Mouse (Mus musculus) midbrain, embryonic 13.5 days (tissue): ENCODE results near the gene Man1c1. TPM values are rescaled to one million over a fixed set of nuclear protein-coding genes. Genes with fewer than 3 reads are reported as not detected.

Experiments used
- ATAC-seq: fragments of 200-750 bp; cut with Nextera tagmentation; 2 replicates; pipeline ENCODE4 v1.8.0; 2017; ENCODE audit warnings: mild to moderate bottlenecking, moderate TSS enrichment, moderate library complexity
- H3K27ac ChIP-seq: fragments of 300-500 bp; sonication (generic); 2 replicates; pipeline ENCODE4 v1.5.1; 2015; ENCODE audit warnings: inconsistent platforms, mild to moderate bottlenecking, moderate library complexity
- H3K27me3 ChIP-seq: fragments of 300-500 bp; sonication (generic); 2 replicates; pipeline ENCODE4 v1.6.1; 2015; ENCODE audit warnings: mild to moderate bottlenecking, inconsistent platforms
- H3K36me3 ChIP-seq: fragments of 300-500 bp; sonication (generic); 2 replicates; pipeline ENCODE4 v1.6.1; 2015; ENCODE audit warnings: mild to moderate bottlenecking, inconsistent platforms
- H3K4me1 ChIP-seq: fragments of 300-500 bp; sonication (generic); replicated peaks from 2 replicates; pipeline ENCODE4 v1.6.1; 2015; ENCODE audit warnings: inconsistent platforms
- H3K4me2 ChIP-seq: fragments of 300-500 bp; sonication (generic); replicated peaks from 2 replicates; pipeline ENCODE4 v1.6.1; 2015; ENCODE audit warnings: moderate library complexity, mild to moderate bottlenecking, inconsistent platforms
- H3K4me3 ChIP-seq: fragments of 300-500 bp; sonication (generic); replicated peaks from 2 replicates; pipeline ENCODE4 v1.5.1; 2015; ENCODE audit warnings: mild to moderate bottlenecking, inconsistent platforms
- H3K9ac ChIP-seq: fragments of 300-500 bp; sonication (generic); replicated peaks from 2 replicates; pipeline ENCODE4 v1.6.1; 2015; ENCODE audit warnings: mild to moderate bottlenecking, inconsistent platforms
- H3K9me3 ChIP-seq: fragments of 300-500 bp; sonication (generic); 2 replicates; pipeline ENCODE4 v1.6.1; 2016; ENCODE audit warnings: mild to moderate bottlenecking, inconsistent platforms
- WGBS: fragments of 180-500 bp; shearing (Covaris S2); methylation state at CpG from one replicate; pipeline ENCODE4 v1.1.7; 2015; 5-methylcytosine and 5-hydroxymethylcytosine counted together
- polyA plus RNA-seq: library from polyadenylated mRNA; unstranded; fragments of >200 nt; fragmentation: Nextera tagmentation; extraction: Ambion mirVana; gene quantifications from 2 replicates; pipeline ENCODE4 v1.2.1, GENCODE M21; 2015

Man1c1 gene
- polyA plus RNA-seq, 1 experiment from 2014 or later: 2.4 TPM

GRCm38 (mm10) chr4:134671660-134672173, 32.4 kb downstream of the Man1c1 start:
- Histone ChIP-seq H3K27me3 (no peaks in the 10 kb centered on the region), H3K36me3 (no peaks in the 10 kb centered on the region), H3K9me3 (no peaks in the 10 kb centered on the region), H3K4me1 (peaks cover 26% of the 10 kb centered on the region), H3K4me3 (no peak overlapping the region), H3K27ac (no peak overlapping the region), H3K9ac (no peak overlapping the region), H3K4me2 (no peak overlapping the region)
- ATAC-seq: no peak
- 85% methylated on average over 16 of the region's 16 CpGs for WGBS

GRCm38 (mm10) chr4:134669742-134670354, 34.2 kb downstream of the Man1c1 start:
- no peak overlapping the region for H3K4me3 ChIP-seq
- no peaks in the 10 kb centered on the region for H3K9me3 ChIP-seq
- H3K27me3 ChIP-seq: no peaks in the 10 kb centered on the region
- peaks cover 17% of the 10 kb centered on the region for H3K4me1 ChIP-seq
- H3K36me3 ChIP-seq: no peaks in the 10 kb centered on the region
- no peak overlapping the region for H3K27ac ChIP-seq
- H3K9ac ChIP-seq: no peak overlapping the region
- no peak overlapping the region for H3K4me2 ChIP-seq
- 69% methylated on average over 17 of the region's 17 CpGs for WGBS
- ATAC-seq: no peak

- no peak overlapping the region for H3K4me2 ChIP-seq
- no peaks in the 10 kb centered on the region for H3K27me3 ChIP-seq
- H3K9me3 ChIP-seq: no peaks in the 10 kb centered on the region
- H3K4me1 ChIP-seq: peaks cover 17% of the 10 kb centered on the region
- 70% methylated on average over 12 of the region's 12 CpGs for WGBS
- no peak overlapping the region for H3K9ac ChIP-seq
- no peak overlapping the region for H3K27ac ChIP-seq
- H3K4me3 ChIP-seq: no peak overlapping the region
- H3K36me3 ChIP-seq: no peaks in the 10 kb centered on the region
- no peak for ATAC-seq
Measured at GRCm38 (mm10) chr4:134668355-134669028, 35.6 kb downstream of the Man1c1 start.

GRCm38 (mm10) chr4:134666391-134666790, 37.7 kb downstream of the Man1c1 start:
- WGBS: 93% methylated on average over 19 of the region's 19 CpGs
- H3K9me3 ChIP-seq: no peaks in the 10 kb centered on the region
- no peak overlapping the region for H3K4me3 ChIP-seq
- H3K4me1 ChIP-seq: peaks cover 38% of the 10 kb centered on the region
- H3K27ac ChIP-seq: no peak overlapping the region
- no peak for ATAC-seq
- H3K27me3 ChIP-seq: no peaks in the 10 kb centered on the region
- no peaks in the 10 kb centered on the region for H3K36me3 ChIP-seq
- no peak overlapping the region for H3K4me2 ChIP-seq
- H3K9ac ChIP-seq: no peak overlapping the region

GRCm38 (mm10) chr4:134663052-134663451, 41.0 kb downstream of the Man1c1 start:
- no peak overlapping the region for H3K9ac ChIP-seq
- no peaks in the 10 kb centered on the region for H3K9me3 ChIP-seq
- no peaks in the 10 kb centered on the region for H3K27me3 ChIP-seq
- H3K4me2 ChIP-seq: no peak overlapping the region
- peaks cover 44% of the 10 kb centered on the region for H3K4me1 ChIP-seq
- H3K36me3 ChIP-seq: no peaks in the 10 kb centered on the region
- 54% methylated on average over 10 of the region's 10 CpGs for WGBS
- ATAC-seq: no peak
- no peak overlapping the region for H3K4me3 ChIP-seq
- H3K27ac ChIP-seq: no peak overlapping the region; the same call in 1 of the 2 replicates

- Histone ChIP-seq H3K36me3 (no peaks in the 10 kb centered on the region), H3K4me1 (peaks cover 62% of the 10 kb centered on the region), H3K27me3 (no peaks in the 10 kb centered on the region)
Measured at GRCm38 (mm10) chr4:134660630-134661183, 43.4 kb downstream of the Man1c1 start.

GRCm38 (mm10) chr4:134659354-134660301, 44.5 kb downstream of the Man1c1 start:
- H3K36me3 ChIP-seq: no peaks in the 10 kb centered on the region
- H3K4me2 ChIP-seq: peak overlapping the region; percentile 45
- WGBS: 6% methylated on average over 27 of the region's 27 CpGs
- peaks cover 62% of the 10 kb centered on the region for H3K4me1 ChIP-seq
- peak; percentile 51 for ATAC-seq
- peak overlapping the region; percentile 60; the same call in 1 of the 2 replicates for H3K9ac ChIP-seq
- H3K27ac ChIP-seq: peak overlapping the region; percentile 71
- H3K4me3 ChIP-seq: peak overlapping the region; percentile 27; the same call in 1 of the 2 replicates
- no peaks in the 10 kb centered on the region for H3K27me3 ChIP-seq
- no peaks in the 10 kb centered on the region for H3K9me3 ChIP-seq

More at GRCm38 (mm10) chr4:134660630-134661183, 43.4 kb downstream of the Man1c1 start:
- H3K27ac ChIP-seq: peak overlapping the region; percentile 71
- peak; percentile 24 for ATAC-seq
- peak overlapping the region; percentile 45 for H3K4me2 ChIP-seq
- H3K9me3 ChIP-seq: no peaks in the 10 kb centered on the region
- 19% methylated on average over 18 of the region's 18 CpGs for WGBS
- 0 out of 2 replicates have a peak overlapping the region, but pooled peaks have one; percentile 15 for H3K9ac ChIP-seq
- no peak overlapping the region; the same call in 1 of the 2 replicates for H3K4me3 ChIP-seq

GRCm38 (mm10) chr4:134657473-134657872, 46.6 kb downstream of the Man1c1 start:
- H3K36me3 ChIP-seq: no peaks in the 10 kb centered on the region
- H3K9ac ChIP-seq: no peak overlapping the region; the same call in 1 of the 2 replicates
- H3K27me3 ChIP-seq: no peaks in the 10 kb centered on the region
- 44% methylated on average over 5 of the region's 5 CpGs for WGBS
- ATAC-seq: no peak
- H3K9me3 ChIP-seq: no peaks in the 10 kb centered on the region
- H3K4me2 ChIP-seq: no peak overlapping the region
- no peak overlapping the region for H3K4me3 ChIP-seq
- peaks cover 53% of the 10 kb centered on the region for H3K4me1 ChIP-seq
- H3K27ac ChIP-seq: 0 out of 2 replicates have a peak overlapping the region, but pooled peaks have one; percentile 10

- Histone ChIP-seq H3K4me3 (no peak overlapping the region), H3K27me3 (no peaks in the 10 kb centered on the region), H3K36me3 (no peaks in the 10 kb centered on the region), H3K4me1 (peaks cover 26% of the 10 kb centered on the region), H3K27ac (no peak overlapping the region), H3K4me2 (no peak overlapping the region), H3K9ac (no peak overlapping the region), H3K9me3 (no peaks in the 10 kb centered on the region)
- no peak for ATAC-seq
- WGBS: 87% methylated on average over 6 of the region's 6 CpGs
Measured at GRCm38 (mm10) chr4:134654391-134654790, 49.7 kb downstream of the Man1c1 start.

- Histone ChIP-seq H3K4me1 (peaks cover 21% of the 10 kb centered on the region), H3K4me3 (no peak overlapping the region), H3K4me2 (no peak overlapping the region), H3K36me3 (no peaks in the 10 kb centered on the region), H3K27me3 (no peaks in the 10 kb centered on the region), H3K9me3 (no peaks in the 10 kb centered on the region), H3K27ac (no peak overlapping the region), H3K9ac (no peak overlapping the region)
- WGBS: 57% methylated on average over 4 of the region's 4 CpGs
- ATAC-seq: no peak
Measured at GRCm38 (mm10) chr4:134652720-134653119, 51.4 kb downstream of the Man1c1 start.

GRCm38 (mm10) chr4:134652151-134652550, 51.9 kb downstream of the Man1c1 start:
- H3K4me3 ChIP-seq: no peak overlapping the region
- H3K36me3 ChIP-seq: no peaks in the 10 kb centered on the region
- no peaks in the 10 kb centered on the region for H3K9me3 ChIP-seq
- no peaks in the 10 kb centered on the region for H3K27me3 ChIP-seq
- WGBS: 72% methylated on average over 2 of the region's 2 CpGs
- H3K27ac ChIP-seq: no peak overlapping the region
- H3K4me1 ChIP-seq: peaks cover 15% of the 10 kb centered on the region
- H3K4me2 ChIP-seq: no peak overlapping the region
- no peak overlapping the region for H3K9ac ChIP-seq
- no peak for ATAC-seq
